Mouse (Mus musculus) cerebellum, adult (tissue): ENCODE measurements at regions not wholly inside any gene's neighbourhood (a gene's known extent, or its start where the extent isn't known, plus 50 kb on each side); places are given as distances from the start of the nearest gene placed in this dataset.

Experiments used
- ATAC-seq: cut with Nextera tagmentation; 2 replicates; pipeline ENCODE4 v1.9.2; 2017; ENCODE audit warnings: mild to moderate bottlenecking, moderate library complexity, mixed read lengths; ENCODE audit not compliant: insufficient number of reproducible peaks, low FRiP score, low TSS enrichment

GRCm38 (mm10) chr7:136457171-136457570 lies 437.2 kb upstream of the Mgmt start:
- ATAC-seq: no peak

DNA sequence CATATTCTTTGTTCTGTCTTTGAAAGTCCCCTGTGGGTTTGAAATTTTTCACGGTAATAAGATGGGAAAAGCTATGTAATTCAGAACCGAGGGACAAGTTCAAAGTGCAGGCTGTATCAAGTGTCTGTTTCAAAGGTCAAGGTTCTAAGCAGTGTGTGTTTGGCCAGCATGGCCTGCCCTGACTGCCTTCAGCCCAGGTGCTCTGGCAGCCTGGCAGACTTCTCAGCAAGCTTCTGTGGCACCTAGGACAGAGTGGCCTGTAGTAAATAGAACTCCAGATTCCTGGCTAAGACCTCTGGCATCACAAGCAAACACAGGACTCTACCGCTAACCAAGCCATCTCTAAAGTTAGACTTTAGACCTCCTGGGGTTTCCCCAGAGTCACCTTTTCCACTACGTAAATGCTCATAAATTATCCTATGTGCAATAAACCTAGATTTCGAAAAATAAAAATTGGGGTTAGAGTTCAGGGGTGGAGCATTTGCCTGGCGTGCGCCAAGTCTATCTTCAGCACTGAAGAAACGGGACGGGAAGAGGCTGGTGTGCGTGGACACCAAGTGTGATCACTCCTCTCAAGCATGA lies 436.5 kb upstream of the Mgmt start:
- no peak for ATAC-seq

- no peak for ATAC-seq
Measured at GRCm38 (mm10) chr7:136477135-136477534, 417.3 kb upstream of the Mgmt start.

DNA sequence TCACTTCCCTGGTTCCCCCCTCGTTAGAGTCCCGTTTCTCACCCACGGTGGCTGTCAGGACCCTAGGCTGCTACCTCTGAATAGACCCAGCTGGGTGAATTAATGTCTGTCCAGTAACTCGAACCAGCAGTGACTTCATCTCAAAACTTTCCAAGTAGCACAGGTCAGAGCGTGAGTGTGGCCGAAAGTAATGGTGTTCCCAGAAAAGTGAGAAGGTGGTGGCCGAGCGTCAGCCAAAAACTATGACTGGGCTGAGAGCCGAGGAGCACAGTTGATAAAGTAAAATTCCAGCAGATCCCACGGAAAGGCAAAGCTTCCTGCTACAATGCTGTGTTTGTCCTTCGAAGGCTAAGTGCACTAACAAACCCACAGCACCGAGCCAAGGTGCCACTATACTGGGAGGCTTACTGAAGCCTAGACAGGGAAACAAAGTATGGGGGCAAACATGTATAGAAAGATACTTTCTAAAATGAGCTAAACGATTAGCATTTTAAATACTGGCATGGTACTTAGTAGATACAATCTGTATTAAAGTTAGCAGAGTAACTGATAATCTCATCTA lies 413.7 kb upstream of the Mgmt start:
- no peak for ATAC-seq

DNA sequence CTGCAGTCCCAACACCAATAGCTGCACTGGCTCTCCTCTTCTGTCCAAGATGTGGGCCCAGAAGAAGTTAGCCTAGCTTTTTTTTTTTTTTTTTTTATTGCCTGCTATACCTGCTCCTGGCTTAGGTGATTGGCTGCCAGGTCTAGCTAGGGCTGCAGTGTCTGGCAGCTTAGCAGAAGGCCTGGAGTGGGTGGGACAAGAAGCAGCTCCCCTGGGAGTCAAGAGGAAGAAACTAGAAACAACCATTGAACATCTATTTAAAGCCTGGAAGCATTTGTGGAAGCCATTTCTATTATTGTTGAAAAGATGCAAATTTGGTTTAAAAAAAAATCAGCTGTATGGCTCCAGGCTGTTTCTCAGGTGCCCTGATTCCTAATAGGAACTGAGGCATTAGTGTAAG lies 411.2 kb upstream of the Mgmt start:
- no peak for ATAC-seq

GRCm38 (mm10) chr7:136487556-136487955 lies 406.9 kb upstream of the Mgmt start:
- ATAC-seq: no peak

DNA sequence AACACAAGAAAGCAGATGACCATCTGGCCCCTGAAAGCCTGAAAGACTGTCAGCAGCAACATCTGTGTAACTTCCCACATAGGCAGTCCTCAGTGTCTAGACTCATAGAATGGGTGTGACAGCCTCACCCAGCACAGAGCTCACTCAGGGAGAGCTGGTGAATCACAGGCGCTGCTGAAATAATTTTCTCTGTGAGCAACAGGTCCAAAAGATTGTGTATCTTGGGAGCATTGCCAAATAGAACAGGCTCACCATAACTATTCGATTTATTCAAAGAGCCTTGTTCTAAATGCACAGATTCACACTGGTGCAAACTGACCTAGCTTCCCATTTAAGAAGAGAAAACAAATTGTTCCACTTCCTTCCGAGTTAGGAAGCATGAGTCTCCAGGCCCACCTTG lies 399.6 kb upstream of the Mgmt start:
- ATAC-seq: no peak

DNA sequence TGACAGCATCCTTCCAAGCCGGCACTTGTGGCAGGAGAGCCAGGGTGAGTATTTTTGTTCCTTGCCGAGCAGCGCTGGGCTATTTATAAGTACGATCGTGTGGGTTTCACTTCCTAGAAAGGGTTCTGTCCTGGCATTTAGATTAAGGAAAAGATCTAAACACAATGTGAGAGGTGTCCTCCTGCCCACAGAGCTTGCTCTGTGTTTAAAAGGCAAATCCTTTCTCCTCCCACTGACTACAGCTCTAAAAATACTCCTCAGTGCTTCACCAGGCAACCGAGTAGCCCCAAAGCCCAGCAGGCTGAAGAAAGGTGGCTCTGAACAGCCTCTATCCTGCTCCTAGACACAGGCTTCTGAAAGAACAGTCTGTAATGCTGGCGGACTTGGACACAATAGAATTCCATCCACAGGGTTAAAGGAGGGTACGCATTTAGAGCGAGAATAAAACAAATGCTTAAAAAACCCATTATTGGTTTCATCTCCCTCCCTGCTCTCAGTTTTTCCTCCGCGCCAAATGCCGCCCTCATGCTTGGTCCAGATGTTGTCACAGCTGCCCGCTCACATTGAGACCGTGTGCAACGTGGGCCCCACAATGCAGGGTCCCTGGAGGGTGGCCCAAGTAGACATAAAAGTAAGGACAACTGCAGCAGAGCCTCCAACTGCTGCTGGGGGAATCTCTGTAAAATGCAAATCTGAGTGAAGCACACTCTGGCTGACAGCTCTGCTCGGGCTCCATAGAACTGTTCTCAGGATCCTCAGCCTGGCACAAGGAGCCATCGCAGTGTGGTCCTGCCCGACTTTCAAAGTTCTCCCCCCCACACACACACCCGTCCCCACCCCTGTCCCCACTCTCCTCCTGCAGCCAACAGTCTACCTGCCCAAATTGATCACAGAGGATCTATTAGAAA lies 397.8 kb upstream of the Mgmt start:
- no peak for ATAC-seq

- ATAC-seq: no peak
Measured at GRCm38 (mm10) chr7:136500059-136500458, 394.4 kb upstream of the Mgmt start.

- ATAC-seq: no peak
Measured at GRCm38 (mm10) chr7:136501094-136501493, 393.3 kb upstream of the Mgmt start.

DNA sequence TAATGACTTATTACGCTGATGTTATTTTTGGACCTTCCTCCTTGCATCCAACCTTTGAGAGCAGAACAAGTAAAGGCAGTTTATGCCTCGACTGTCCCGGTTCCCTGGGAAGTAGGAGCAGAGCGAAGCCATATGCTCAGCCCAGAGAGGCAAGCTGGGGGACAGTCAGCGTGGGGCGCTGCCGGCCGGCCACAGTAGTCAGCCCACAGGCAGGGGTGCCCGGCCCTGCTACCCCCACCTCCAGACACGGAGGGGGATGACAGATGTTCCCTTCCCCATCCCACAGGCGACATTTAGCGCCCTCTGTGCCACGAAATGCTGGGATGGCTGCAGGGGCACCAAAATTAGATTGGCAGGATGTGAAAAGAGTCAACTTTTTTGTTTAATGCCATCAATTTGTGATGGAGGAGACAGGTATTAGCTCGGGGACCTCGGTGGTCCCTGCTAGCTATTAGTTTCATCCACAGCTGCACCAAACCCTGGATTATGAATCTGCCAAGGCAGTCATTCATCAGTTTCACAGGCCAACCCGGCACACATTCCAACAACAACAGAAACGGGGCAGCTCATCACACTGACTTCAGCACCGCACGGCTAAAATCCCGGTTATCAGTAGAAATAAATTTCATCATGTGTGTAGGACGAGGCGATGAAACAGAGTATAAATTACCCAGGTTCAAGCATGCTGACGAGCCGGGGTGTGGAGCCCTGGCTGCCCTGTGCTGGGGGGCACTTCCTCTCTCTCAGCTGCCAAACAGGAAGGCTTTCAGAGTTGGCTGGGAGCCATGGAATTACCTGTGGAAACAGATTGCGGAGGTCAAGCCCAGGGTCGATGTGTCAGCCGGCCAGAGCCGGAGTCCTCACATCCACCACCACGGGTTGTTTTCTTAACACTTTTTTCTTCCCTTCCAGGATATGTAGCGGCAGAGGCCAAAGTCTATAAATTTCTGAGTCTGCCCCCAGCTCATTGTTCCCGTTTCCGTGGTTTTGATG lies 392.3 kb upstream of the Mgmt start:
- no peak for ATAC-seq

DNA sequence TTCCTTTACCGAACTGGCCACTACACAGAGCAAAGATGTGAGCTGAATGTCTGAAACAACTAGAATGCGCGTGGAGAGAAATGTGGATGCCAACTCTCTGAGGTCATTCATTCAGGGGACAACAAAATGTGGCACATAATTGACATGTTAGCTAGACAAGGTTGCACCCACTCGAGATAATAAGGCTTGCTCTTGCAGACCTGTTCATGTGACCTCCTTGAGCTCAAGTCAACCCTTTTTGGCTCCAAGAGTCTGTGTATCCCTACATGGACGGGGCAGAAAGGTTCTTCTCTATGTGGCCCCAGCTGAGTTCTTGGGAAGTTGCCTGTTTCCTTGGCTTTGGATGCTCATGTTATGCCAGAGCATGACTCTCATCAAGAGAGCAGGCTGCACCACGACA lies 383.0 kb upstream of the Mgmt start:
- ATAC-seq: no peak

DNA sequence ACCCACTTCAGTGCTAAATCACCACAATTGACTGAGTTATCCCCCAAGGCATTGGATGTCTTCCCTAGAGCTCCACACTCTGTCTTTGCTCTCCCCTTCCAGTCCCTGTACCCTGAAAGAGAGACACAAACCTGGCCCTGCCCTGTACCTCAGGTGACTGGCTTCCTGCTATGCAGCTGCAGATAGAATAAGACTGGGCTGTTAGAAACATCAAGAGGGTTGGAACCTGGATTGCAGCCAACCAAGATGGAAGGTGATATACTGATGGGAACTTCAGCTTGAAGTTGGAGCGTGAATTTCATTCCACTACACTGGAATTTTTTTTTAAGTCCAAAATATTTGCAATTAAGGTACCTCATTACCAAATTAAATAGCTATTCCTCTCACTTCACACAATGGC lies 379.0 kb upstream of the Mgmt start:
- no peak for ATAC-seq

DNA sequence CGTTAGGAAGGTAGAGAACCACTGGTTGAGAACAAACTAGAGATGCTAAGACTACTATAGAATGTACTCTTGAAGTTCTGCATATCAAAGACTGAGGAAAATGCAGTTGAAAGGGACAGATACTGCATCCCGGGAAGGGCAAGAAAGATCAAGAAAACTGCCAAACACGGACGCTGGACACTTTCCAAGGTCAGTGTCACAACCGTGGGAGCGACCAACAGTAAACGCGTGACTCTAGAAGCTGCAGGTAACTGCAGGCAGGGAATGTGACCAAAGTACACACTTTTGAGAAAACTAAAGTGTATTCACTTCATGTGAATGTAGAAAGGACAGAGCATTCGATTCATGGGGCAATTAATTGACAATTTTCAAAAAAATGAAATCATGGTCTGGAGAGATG lies 368.6 kb upstream of the Mgmt start:
- ATAC-seq: no peak

DNA sequence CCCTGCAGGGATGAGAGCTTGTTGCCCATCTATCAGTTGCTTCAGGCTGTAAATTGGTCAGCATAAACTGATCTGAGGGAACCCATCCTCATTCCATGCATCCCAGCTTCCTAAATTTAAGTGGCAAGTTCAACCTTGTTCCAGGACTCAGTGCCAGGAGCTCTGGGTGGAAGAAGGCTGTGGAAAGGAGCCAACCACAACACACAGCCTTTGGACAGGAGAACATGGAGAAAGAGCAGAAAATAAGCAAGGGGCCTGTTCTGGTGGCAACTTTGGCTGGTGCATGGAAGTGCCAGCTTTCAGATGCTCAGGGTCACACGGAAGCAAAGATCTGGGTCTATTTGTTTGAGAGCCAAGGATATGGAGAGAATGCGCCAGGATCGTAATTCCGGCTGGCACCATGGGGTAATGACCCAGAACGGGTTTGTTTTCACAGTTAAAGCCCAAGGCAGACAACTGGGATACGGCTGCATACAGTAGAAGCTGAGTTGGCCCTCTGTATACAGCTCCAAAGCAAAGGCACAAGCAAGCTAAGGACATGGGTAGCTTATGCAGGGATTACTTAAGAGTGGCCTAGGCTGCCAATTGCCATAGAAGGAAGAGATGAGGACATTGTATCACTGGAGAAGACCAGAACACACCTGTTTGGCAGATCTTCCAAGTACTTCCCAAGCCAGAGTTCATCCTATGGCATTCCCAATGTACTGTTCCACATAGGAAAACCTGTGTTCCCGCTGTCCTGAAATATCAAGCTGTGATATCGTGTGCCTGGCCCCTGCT lies 364.2 kb upstream of the Mgmt start:
- no peak for ATAC-seq

- no peak for ATAC-seq
Measured at GRCm38 (mm10) chr7:136531301-136531700, 363.1 kb upstream of the Mgmt start.

DNA sequence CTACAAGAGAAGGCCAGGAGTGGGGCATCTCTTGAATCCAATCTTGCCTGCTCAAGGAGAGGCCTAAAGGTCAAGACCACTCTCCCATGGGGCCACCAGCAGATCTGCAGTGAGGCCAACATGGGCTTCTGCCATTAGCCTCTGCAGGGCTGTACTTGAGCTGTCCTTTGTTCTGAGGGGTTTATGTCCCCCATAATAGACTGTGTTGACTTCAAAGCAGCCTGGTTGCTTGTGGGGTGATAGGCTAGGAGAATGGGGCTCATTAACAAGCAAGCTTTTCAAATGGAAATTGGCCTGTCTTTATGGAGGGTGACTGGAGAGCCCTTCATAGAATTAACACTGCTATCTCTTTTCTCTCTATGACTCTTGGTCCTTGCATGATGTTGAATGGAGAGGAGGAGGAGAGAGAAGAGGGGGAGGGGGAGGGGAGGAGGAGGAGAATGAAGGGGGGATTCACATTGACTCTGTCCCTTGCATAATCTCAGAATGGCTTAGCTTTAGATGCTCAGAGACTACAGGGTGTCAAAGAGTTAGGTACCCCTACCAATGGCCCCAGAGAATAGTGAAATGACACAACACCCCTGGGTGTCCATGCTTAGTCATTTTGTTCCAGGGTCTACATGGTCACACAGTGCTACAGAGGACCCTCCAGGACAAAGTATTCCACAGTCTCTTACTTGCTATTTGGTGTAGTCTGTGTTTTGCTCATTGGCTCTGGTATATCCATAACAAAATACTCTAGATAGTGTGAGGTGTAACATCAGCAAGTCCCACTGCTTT lies 352.3 kb upstream of the Mgmt start:
- ATAC-seq: no peak

DNA sequence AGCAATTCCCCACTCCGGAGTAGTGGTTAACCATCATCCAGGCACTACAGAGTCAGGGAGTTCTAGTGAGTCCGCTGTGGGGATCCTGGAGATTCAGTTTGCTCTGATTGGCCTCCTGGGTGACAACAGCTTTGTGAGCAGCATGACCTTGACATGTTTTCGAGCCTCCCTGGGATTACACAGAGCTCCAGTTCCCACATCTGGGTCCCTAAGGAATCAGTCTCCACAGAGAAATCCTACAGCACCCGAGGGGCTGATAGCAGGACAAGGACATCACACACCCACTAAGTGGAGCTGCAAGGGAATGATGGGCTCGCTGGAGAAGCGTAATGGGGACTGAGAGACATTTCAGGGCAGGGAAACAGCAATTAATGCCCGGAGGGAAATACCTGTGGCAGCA lies 351.5 kb upstream of the Mgmt start:
- no peak for ATAC-seq

DNA sequence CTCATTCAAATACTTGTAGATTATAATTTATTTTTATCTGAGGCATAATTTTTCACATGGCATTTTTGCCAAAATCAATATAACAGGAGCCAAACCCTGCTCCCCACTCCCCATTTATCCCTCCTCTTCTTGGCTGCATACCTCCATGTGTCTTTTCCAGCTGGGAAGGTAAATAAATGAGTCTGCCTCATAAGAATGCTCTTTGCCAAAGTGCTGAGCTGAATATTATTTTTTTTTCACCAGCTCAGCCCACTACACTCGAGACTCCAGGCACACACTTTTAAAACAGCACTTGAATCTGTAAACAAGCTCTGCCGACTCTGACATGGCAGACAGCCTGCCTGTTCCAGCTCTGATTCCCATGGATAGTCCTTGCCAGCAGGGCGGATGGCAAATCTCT lies 346.6 kb upstream of the Mgmt start:
- ATAC-seq: no peak
